Mouse (Mus musculus) T-helper 2 cell (primary cell): Measurements from ENCODE around the gene Nfkbil1.

ENCODE experiments used
- in situ Hi-C: fragments of 300-600 bp; cut with MboI, MseI; formaldehyde crosslinking; loops from one replicate; pipeline ENCODE4 v1.15.1; 2025; ENCODE audit warnings: high pct_unique_total_duplicates

The Nfkbil1 gene

GRCm38 (mm10) chr17:35235614-35236389, at the start of gene Nfkbil1:
Gene Nfkbil1 (minus strand): TSS chr17:35235792.
- in situ Hi-C loops, result no loop called here

GRCm38 (mm10) chr17:35280276-35280675, 44.7 kb upstream of the Nfkbil1 start:
- in situ Hi-C loops, result no loop called here

- in situ Hi-C loops, result no loop called here
These were observed 43.5 kb upstream of the Nfkbil1 start for GRCm38 (mm10) chr17:35278957-35279688.

GRCm38 (mm10) chr17:35278049-35278448, 42.5 kb upstream of the Nfkbil1 start:
- in situ Hi-C loops, result no loop called here

GRCm38 (mm10) chr17:35276304-35276864, 40.8 kb upstream of the Nfkbil1 start:
- in situ Hi-C loops, result no loop called here

GRCm38 (mm10) chr17:35274770-35275169, 39.2 kb upstream of the Nfkbil1 start:
- in situ Hi-C loops, result no loop called here

GRCm38 (mm10) chr17:35272249-35272648, 36.7 kb upstream of the Nfkbil1 start:
- in situ Hi-C loops, result no loop called here

GRCm38 (mm10) chr17:35269653-35270347, 34.2 kb upstream of the Nfkbil1 start:
- in situ Hi-C loops, result loop anchor here (10.0 kb wide), 1 partner anchor 55 kb away; the partner anchor contains the start of gene H2-Q1

DNA sequence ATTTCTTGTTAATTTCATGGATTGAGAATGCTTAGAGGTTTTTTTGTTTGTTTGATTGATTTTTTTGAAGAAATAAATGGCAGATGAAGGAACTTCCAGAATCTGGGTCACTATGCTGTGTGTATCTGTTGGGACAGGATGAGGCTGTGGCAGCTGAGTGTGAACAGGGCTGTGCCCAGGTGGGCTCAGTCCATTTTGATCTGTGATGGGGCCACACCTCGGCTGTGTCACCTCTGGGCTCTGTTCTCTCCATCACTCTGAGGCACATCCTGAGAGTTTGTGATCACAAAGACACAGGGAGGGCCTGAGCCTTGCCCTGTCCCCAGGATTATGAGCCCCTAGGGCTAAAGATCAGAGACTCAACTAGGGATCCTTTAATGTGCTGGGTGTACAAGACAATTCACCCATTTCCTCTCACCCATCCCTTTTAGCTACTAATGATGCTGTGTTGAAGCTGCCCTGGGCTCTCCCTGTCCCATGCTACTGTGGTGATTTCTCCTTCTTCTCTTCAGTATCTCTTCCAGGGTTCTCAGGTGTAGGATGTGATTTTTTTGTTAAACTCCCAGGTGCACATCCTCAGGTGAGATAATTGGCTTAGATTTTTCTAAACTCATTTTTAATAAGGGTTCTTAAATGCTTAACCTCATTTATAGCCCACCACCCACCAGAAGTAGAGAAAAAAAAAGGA, 32.0 kb upstream of the Nfkbil1 start:
- in situ Hi-C loops, result loop anchor here (10.0 kb wide), 1 partner anchor 57 kb away; the partner anchor contains the start of gene H2-Q1

DNA sequence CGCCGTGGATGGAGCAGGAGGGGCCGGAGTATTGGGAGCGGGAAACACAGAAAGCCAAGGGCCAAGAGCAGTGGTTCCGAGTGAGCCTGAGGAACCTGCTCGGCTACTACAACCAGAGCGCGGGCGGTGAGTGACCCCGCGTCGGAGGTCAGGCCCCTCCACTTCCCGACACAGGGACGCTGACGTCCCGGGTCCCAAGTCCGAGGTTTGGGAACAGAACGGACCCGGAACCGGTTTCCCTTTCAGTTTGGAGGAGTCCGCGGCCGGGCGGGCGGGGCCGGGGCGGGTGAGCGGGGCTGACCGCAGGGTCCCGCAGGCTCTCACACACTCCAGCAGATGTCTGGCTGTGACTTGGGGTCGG, 27.9 kb upstream of the Nfkbil1 start:
- in situ Hi-C loops, result loop anchor here (10.0 kb wide), 1 partner anchor 61 kb away; the partner anchor contains the start of gene H2-Q1

- in situ Hi-C loops, result loop anchor here (10.0 kb wide), 1 partner anchor 62 kb away; the partner anchor contains the start of gene H2-Q1
These were observed 27.3 kb upstream of the Nfkbil1 start, which contains the start of gene H2-D1 for GRCm38 (mm10) chr17:35262664-35263522. Gene H2-D1 (plus strand): TSS chr17:35262730.

DNA sequence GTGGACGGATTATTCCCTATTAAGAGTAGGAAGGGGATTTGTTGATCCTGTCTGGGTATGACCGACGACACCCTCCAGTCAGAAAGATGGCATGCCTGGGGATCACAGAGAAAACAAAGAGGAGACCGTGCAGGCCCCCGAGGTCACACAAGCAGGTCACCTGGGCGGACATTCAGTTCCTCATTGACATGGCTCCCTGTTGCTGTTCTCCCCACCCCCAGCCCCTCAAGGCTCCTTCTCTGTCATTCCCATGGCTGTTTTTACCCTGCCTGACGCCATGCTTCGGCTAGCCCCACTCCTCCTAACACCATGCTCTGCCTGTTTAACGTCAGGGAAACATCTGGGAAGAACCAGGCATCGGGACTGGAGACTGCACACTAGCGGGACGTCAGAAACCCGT, 26.1 kb upstream of the Nfkbil1 start:
- in situ Hi-C loops, result loop anchor here (10.0 kb wide), 1 partner anchor 63 kb away; the partner anchor contains the start of gene H2-Q1

GRCm38 (mm10) chr17:35259621-35260020, 24.0 kb upstream of the Nfkbil1 start:
- in situ Hi-C loops, result loop anchor here (10.0 kb wide), 1 partner anchor 65 kb away; the partner anchor contains the start of gene H2-Q1

GRCm38 (mm10) chr17:35258492-35259478, 23.2 kb upstream of the Nfkbil1 start:
- in situ Hi-C loops, result no loop called here

DNA sequence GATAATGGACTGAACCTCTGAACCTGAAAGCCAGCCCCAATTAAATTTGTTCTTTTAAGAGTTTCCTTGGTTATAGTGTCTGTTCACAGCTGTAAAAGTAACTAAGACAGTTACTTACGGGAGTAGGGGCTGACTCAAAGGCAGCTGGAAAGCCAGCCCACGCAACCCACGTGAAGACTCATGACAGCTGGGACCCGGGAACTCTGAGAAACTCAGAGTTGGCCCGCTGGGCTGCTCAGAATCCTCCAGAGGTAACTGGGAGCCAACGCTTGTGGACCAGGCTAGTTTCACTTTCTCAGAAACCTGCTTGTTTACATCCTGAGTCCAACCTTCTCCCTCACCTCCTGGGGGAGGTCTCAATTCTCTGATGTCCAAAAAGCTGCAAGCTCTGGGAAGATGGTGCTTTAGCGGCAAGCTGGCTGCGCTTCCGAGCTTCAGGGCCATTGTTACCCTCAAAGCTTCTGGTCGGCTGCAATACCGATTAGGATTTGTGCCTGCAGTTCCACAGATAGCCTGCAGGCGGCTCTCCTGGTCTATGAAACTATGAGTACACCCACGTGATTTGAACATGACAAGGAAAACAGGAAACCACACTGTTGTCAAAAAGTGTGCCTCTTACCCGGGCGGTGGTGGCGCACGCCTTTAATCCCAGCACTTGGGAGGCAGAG, 22.4 kb upstream of the Nfkbil1 start:
- in situ Hi-C loops, result no loop called here

GRCm38 (mm10) chr17:35257378-35257777, 21.8 kb upstream of the Nfkbil1 start:
- in situ Hi-C loops, result no loop called here

- in situ Hi-C loops, result no loop called here
These were observed 20.1 kb upstream of the Nfkbil1 start for GRCm38 (mm10) chr17:35255704-35256103.

DNA sequence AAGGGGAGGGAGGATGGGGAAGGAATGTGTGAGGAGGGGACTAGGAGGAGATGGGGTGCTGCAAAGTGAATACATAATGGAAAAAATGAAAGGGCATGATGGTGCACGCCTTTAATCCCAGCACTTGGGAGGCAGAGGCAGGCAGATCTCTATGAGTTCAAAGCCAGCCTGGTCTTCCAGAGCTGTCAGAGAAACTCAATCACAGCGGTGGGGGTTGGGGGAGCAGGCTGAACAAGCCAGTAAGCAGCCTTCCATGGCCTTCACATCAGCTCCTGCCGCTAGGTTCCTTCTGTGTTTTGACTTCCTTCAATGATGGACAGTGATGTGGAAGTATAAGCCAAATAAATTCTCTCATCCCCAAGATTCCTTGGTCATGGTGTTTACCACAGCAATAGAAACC, 19.7 kb upstream of the Nfkbil1 start:
- in situ Hi-C loops, result no loop called here
